12 mouse cellular contexts compared by ENCODE assay signal in the genomic region with DNA sequence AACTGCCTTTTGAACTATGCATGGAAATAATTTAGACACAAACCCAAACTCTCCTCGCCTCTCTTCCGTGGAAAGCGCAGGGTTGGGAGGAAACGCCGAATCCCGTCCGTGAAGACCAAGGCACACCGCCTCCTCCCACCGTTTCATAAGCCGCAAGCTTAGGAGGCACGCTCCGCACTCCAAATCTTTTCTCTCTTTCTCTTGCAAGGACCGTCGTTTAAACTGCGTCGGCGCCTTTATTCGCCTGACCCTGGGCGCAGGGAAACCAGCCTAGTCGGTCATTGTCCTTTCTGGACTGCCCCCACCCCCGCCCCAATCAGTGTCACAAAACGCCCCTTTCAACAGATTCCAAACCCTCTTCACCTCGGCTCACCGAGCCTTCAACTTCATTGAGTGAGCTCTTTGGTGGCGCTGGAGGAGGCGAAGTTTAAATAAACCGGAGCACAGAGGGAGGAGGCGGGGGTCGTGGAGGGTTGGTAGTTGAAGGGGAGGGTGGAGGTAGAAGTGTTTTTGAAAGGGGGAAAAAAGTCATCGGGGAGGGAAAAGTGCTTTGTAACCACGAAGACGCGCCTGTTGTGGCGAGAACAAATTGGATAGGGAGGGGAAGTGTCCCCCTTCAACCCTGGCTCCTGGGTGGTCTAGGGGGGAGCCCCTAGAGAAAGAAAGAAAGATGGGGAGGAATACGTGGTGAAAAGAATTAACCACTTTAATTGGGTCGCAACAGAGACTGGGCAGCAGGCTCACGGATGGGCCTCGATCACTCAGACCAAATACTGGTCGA. TPM values are rescaled to one million over a fixed set of nuclear protein-coding genes. Genes with fewer than 3 reads are reported as not detected.
A peak's percentile ranks its signal among the peaks of the same experiment; 100 is the strongest.
DNase-seq lines count a peak whose midpoint lies in the region; ATAC-seq and TF ChIP-seq lines count a peak whose summit lies in the region.
"Had no signal": no experiment of that assay in that cellular context is flagged by ENCODE, and none has a peak within 500 bp of the region (broad histone marks: within the 10 kb centered on the region; RNA-seq: fewer than 3 reads in every experiment).

No protein-coding gene starts in this region.

- TF ChIP-seq CTCF in kidney, adult 2 months (conservative IDR thresholded peaks at IDR 0.05; ENCODE audit: insufficient read depth, insufficient read length, low read depth, low read length), result no peak
- TF ChIP-seq CTCF in stomach, postnatal 0 days (IDR thresholded peaks at IDR 0.05; ENCODE audit: low read depth), result no peak

- WGBS in kidney, embryonic 14.5 days, result 2% methylated on average over 39 of the region's 39 CpGs
- WGBS in kidney, adult 2 months, result 15% methylated on average over 39 of the region's 39 CpGs
- 3% methylated on average over 39 of the region's 39 CpGs for WGBS in stomach, embryonic 14.5 days
- 4% methylated on average over 39 of the region's 39 CpGs for WGBS in stomach, postnatal 0 days
- 2% methylated on average over 39 of the region's 39 CpGs for WGBS in intestine, embryonic 16.5 days

- peaks cover 71% of the 10 kb centered on the region for H3K27me3 ChIP-seq in kidney, embryonic 14.5 days (ENCODE audit: control insufficient read depth, insufficient read depth, low read length)
- peaks cover 7% of the 10 kb centered on the region for H3K27me3 ChIP-seq in kidney, adult 2 months (replicated peaks; ENCODE audit: control insufficient read depth, insufficient read depth, low read length)
- H3K27me3 ChIP-seq in stomach, embryonic 14.5 days (ENCODE audit: control insufficient read depth, insufficient read depth, low read length), result peaks cover 73% of the 10 kb centered on the region
- H3K27me3 ChIP-seq in stomach, postnatal 0 days (ENCODE audit: control insufficient read depth, insufficient read depth, low read length), result peaks cover 37% of the 10 kb centered on the region; the same call in 1 of the 2 replicates
- peaks cover 83% of the 10 kb centered on the region for H3K27me3 ChIP-seq in intestine, embryonic 16.5 days (replicated peaks; ENCODE audit: control insufficient read depth, insufficient read depth, low read length)

- no peak for TF ChIP-seq EP300 in stomach, postnatal 0 days (optimal IDR thresholded peaks at IDR 0.05)

- no peak for TF ChIP-seq POLR2A in kidney, adult 2 months (IDR thresholded peaks at IDR 0.05; ENCODE audit: low read depth, low read length)

- peak overlapping the region; percentile 62; the same call in 1 of the 2 replicates for H3K27ac ChIP-seq in kidney, embryonic 14.5 days (ENCODE audit: low read depth, low read length)
- H3K27ac ChIP-seq in kidney, adult 2 months (ENCODE audit: insufficient read depth, low read depth, low read length), result no peak overlapping the region
- no peak overlapping the region for H3K27ac ChIP-seq in stomach, embryonic 14.5 days (ENCODE audit: low read length)
- no peak overlapping the region for H3K27ac ChIP-seq in stomach, postnatal 0 days (replicated peaks)
- H3K27ac ChIP-seq in intestine, embryonic 16.5 days (ENCODE audit: low read length), result no peak overlapping the region
- H3K27ac ChIP-seq: heart, embryonic 13.5 days had no signal

- 0 out of 2 replicates have a peak, but pooled peaks cover 5% of the 10 kb centered on the region for H3K4me1 ChIP-seq in kidney, embryonic 14.5 days (ENCODE audit: control insufficient read depth, insufficient read depth, low read length)
- no peaks in the 10 kb centered on the region for H3K4me1 ChIP-seq in kidney, adult 2 months (ENCODE audit: control insufficient read depth, insufficient read depth, low read length)
- peaks cover 3% of the 10 kb centered on the region; the same call in 1 of the 2 replicates for H3K4me1 ChIP-seq in stomach, embryonic 14.5 days (ENCODE audit: control insufficient read depth, insufficient read depth, low read length)
- H3K4me1 ChIP-seq in stomach, postnatal 0 days (replicated peaks; ENCODE audit: control insufficient read depth, insufficient read depth), result no peaks in the 10 kb centered on the region
- H3K4me1 ChIP-seq in intestine, embryonic 16.5 days (ENCODE audit: control insufficient read depth, insufficient read depth, low read length), result peaks cover 12% of the 10 kb centered on the region

- no peak for DNase-seq in kidney, adult 2 months
- no peak for DNase-seq in stomach, postnatal 0 days (ENCODE audit: low spot score)
- no peak for DNase-seq in layer of hippocampus, adult 9-10 months (ENCODE audit: low spot score)
- no peak for DNase-seq in layer of hippocampus, postnatal 14 days (ENCODE audit: low spot score in 2 of 2)
- DNase-seq in spleen, adult 12 weeks (ENCODE audit: low spot score), result no peak
- DNase-seq: thymus, postnatal 36 days had no signal

- peak overlapping the region; percentile 47 for H3K4me3 ChIP-seq in kidney, embryonic 14.5 days (ENCODE audit: low read length)
- H3K4me3 ChIP-seq in kidney, adult 2 months (ENCODE audit: insufficient read depth, low read depth, low read length), result no peak overlapping the region
- 0 out of 2 replicates have a peak overlapping the region, but pooled peaks have one; percentile 15 for H3K4me3 ChIP-seq in stomach, embryonic 14.5 days (ENCODE audit: low read depth, low read length)
- H3K4me3 ChIP-seq in stomach, postnatal 0 days (ENCODE audit: low read depth, low read length), result no peak overlapping the region
- peak overlapping the region; percentile 21 for H3K4me3 ChIP-seq in intestine, embryonic 16.5 days (ENCODE audit: low read length)

- ATAC-seq in kidney, embryonic 14.5 days (ENCODE audit: low FRiP score, low TSS enrichment), result no peak
- ATAC-seq in stomach, embryonic 14.5 days (ENCODE audit: insufficient number of reproducible peaks, insufficient read depth, low FRiP score, low read depth), result no peak
- ATAC-seq in stomach, postnatal 0 days (ENCODE audit: low FRiP score, low TSS enrichment), result no peak
- ATAC-seq in intestine, embryonic 16.5 days, result no peak

- no peaks in the 10 kb centered on the region; the same call in 1 of the 2 replicates for H3K36me3 ChIP-seq in kidney, embryonic 14.5 days (ENCODE audit: control insufficient read depth, insufficient read depth, low read length)
- H3K36me3 ChIP-seq in kidney, adult 2 months (ENCODE audit: control insufficient read depth, insufficient read depth, low read length), result no peaks in the 10 kb centered on the region
- H3K36me3 ChIP-seq in stomach, embryonic 14.5 days (ENCODE audit: control insufficient read depth, insufficient read depth, low read length), result no peaks in the 10 kb centered on the region
- no peaks in the 10 kb centered on the region for H3K36me3 ChIP-seq in stomach, postnatal 0 days (ENCODE audit: control insufficient read depth, insufficient read depth, low read length)
- H3K36me3 ChIP-seq in intestine, embryonic 16.5 days (ENCODE audit: control insufficient read depth, insufficient read depth, low read length), result no peaks in the 10 kb centered on the region
- H3K36me3 ChIP-seq: heart, embryonic 13.5 days had no signal

- peak overlapping the region; percentile 48 for H3K4me2 ChIP-seq in kidney, embryonic 14.5 days (replicated peaks; ENCODE audit: low read depth, low read length)
- peak overlapping the region; percentile 29; the same call in 1 of the 2 replicates for H3K4me2 ChIP-seq in stomach, embryonic 14.5 days (replicated peaks; ENCODE audit: low read depth, low read length)
- no peak overlapping the region for H3K4me2 ChIP-seq in stomach, postnatal 0 days (replicated peaks; ENCODE audit: low read depth)
- no peak overlapping the region; the same call in 1 of the 2 replicates for H3K4me2 ChIP-seq in intestine, embryonic 16.5 days (ENCODE audit: low read depth, low read length)

- peak overlapping the region; percentile 50 for H3K9ac ChIP-seq in kidney, embryonic 14.5 days (ENCODE audit: low read depth, low read length)
- no peak overlapping the region for H3K9ac ChIP-seq in stomach, embryonic 14.5 days (replicated peaks; ENCODE audit: low read depth, low read length)
- no peak overlapping the region for H3K9ac ChIP-seq in stomach, postnatal 0 days (ENCODE audit: low read length)
- H3K9ac ChIP-seq in intestine, embryonic 16.5 days (ENCODE audit: low read depth, low read length), result no peak overlapping the region
- H3K9ac ChIP-seq: heart, embryonic 13.5 days had no signal

- no peaks in the 10 kb centered on the region for H3K9me3 ChIP-seq in kidney, embryonic 14.5 days (ENCODE audit: control insufficient read depth, low read length)
- no peaks in the 10 kb centered on the region for H3K9me3 ChIP-seq in stomach, embryonic 14.5 days (ENCODE audit: control insufficient read depth, low read depth, low read length)
- H3K9me3 ChIP-seq in stomach, postnatal 0 days (ENCODE audit: control insufficient read depth, low read length), result no peaks in the 10 kb centered on the region
- no peaks in the 10 kb centered on the region for H3K9me3 ChIP-seq in intestine, embryonic 16.5 days (ENCODE audit: control insufficient read depth, low read length)
- H3K9me3 ChIP-seq: heart, embryonic 13.5 days had no signal

RNA-seq across cellular contexts. Expression of a gene that starts 5.8 kb away (rescaled TPM):
- 5.0 and 8.3 TPM in 2 replicates for polyA plus RNA-seq in kidney, embryonic 14.5 days (2014; fragmentation: Nextera tagmentation; extraction: Ambion mirVana)
- 1.5 and 1.7 TPM in 2 replicates for polyA plus RNA-seq in kidney, adult 2 months (2012; rRNA removed)
- not detected in 2 replicates for polyA plus RNA-seq in stomach, embryonic 14.5 days (2014; fragmentation: Nextera tagmentation; extraction: Ambion mirVana)
- 0.06 TPM in 1 of 2 replicates, not detected in the other for polyA plus RNA-seq in stomach, postnatal 0 days (2015; fragmentation: Nextera tagmentation; extraction: Ambion mirVana)
- polyA plus RNA-seq in intestine, embryonic 16.5 days (2015; fragmentation: Nextera tagmentation; extraction: Ambion mirVana), result 0.11 and 0.21 TPM in 2 replicates
- under 1 TPM in 1 of 2 experiments, not detected in 1; 0.12 TPM for total RNA-seq in layer of hippocampus, postnatal 14 days (2021)

RNA-seq across cellular contexts. Expression of a gene that starts 23.0 kb away (rescaled TPM):
- polyA plus RNA-seq in kidney, embryonic 14.5 days (2014; fragmentation: Nextera tagmentation; extraction: Ambion mirVana), result not detected in 2 replicates
- polyA plus RNA-seq in kidney, adult 2 months (2012; rRNA removed), result not detected in 2 replicates
- polyA plus RNA-seq in stomach, embryonic 14.5 days (2014; fragmentation: Nextera tagmentation; extraction: Ambion mirVana), result not detected in 2 replicates
- not detected in 2 replicates for polyA plus RNA-seq in stomach, postnatal 0 days (2015; fragmentation: Nextera tagmentation; extraction: Ambion mirVana)
- polyA plus RNA-seq in intestine, embryonic 16.5 days (2015; fragmentation: Nextera tagmentation; extraction: Ambion mirVana), result not detected in 2 replicates
- not detected for total RNA-seq in layer of hippocampus, postnatal 14 days (2021)
- total RNA-seq: left cerebral cortex, postnatal 14 days had no signal
- polyA plus RNA-seq: heart, embryonic 13.5 days; small intestine, adult 2 months had no signal

Comparison
In these comparisons a context has a peak if more than half of its experiments do, and no peak if none do; other contexts are left out.
1. H3K4me2 ChIP-seq: peak in kidney, embryonic 14.5 days (single experiment) and stomach, embryonic 14.5 days (single experiment); none in stomach, postnatal 0 days (single experiment) and intestine, embryonic 16.5 days (single experiment).
2. H3K4me3 ChIP-seq: peak in kidney, embryonic 14.5 days (single experiment), stomach, embryonic 14.5 days (single experiment) and intestine, embryonic 16.5 days (single experiment); none in kidney, adult 2 months (single experiment) and stomach, postnatal 0 days (single experiment).